Comparison of ENCODE assay signal across 8 mouse cellular contexts in the genomic region with DNA sequence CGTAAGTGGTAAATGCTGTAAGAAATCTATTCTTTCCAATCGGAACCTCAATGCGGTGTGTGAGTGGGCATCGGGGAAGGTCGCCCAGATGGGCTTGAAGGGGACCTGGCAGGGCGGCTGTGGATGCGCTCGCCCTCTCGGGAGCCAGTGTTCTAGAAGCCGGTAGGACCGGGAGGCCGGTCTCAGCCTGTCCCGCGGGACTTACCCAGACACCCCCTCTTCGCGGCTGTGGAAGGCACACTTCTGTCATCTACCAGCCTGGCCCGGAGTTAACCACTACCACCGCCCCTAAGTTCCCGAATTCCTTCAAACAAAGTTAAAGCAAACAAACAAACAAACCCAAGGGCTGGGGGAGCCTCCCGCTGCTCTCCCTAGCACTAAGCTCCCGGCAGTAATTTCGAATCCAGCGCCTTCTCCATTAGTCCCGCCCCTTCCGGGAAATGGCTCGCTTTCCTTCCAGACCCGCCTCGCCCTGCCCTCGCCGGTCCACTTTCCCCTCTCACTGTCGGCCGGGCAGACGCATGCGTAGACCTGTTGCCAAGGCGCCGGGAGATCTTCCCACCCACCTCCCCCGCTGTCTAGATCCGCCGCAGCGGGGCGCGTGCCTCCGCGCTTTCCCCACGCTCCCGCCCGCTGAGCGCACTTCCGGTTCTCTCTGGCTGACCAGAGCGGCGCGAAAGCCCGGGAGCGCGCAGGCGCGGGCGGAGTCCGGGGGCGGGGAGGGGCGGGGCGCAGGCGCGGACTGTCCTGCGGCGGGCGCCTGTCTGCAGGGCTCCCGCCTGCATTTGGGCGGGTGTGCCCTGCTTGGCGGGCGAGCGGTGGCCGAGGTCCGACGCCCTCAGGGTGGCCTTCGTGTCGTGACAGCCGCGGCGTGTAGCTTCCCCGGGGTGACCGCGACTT. TPM values are rescaled to one million over a fixed set of nuclear protein-coding genes. Genes with fewer than 3 reads are reported as not detected.
DNase-seq lines count a peak whose midpoint lies in the region; ATAC-seq and TF ChIP-seq lines count a peak whose summit lies in the region.

A gene (minus strand): TSS at position 420 of the 900 bp plus-strand sequence.
A gene (plus strand): TSS at position 505 of the 900 bp plus-strand sequence.

- peak within 1 kb of the TSS; percentile 95 for H3K4me3 ChIP-seq in E14TG2a.4 (replicated peaks; ENCODE audit: low read length)
- H3K4me3 ChIP-seq in forebrain, embryonic 12.5 days (replicated peaks), result peak within 1 kb of the TSS; percentile 91
- peak within 1 kb of the TSS; percentile 92 for H3K4me3 ChIP-seq in heart, postnatal 0 days (ENCODE audit: low read depth, low read length)
- peak within 1 kb of the TSS; percentile 80 for H3K4me3 ChIP-seq in liver, embryonic 16.5 days (ENCODE audit: low read depth, low read length)
- H3K4me3 ChIP-seq in neural tube, embryonic 13.5 days, result peak within 1 kb of the TSS; percentile 87
- H3K4me3 ChIP-seq in testis, adult 2 months (ENCODE audit: control insufficient read depth, low read depth, low read length), result peak within 1 kb of the TSS; percentile 91

- peaks cover 13% of the 10 kb centered on the region for H3K36me3 ChIP-seq in E14TG2a.4 (ENCODE audit: insufficient read depth, low read length)
- no peaks in the 10 kb centered on the region for H3K36me3 ChIP-seq in forebrain, embryonic 12.5 days (replicated peaks)
- H3K36me3 ChIP-seq in heart, postnatal 0 days (replicated peaks; ENCODE audit: control insufficient read depth, insufficient read depth, low read length), result peaks cover 3% of the 10 kb centered on the region; the same call in 1 of the 2 replicates
- no peaks in the 10 kb centered on the region for H3K36me3 ChIP-seq in liver, embryonic 16.5 days (ENCODE audit: control insufficient read depth, insufficient read depth)
- no peaks in the 10 kb centered on the region for H3K36me3 ChIP-seq in neural tube, embryonic 13.5 days
- H3K36me3 ChIP-seq in testis, adult 2 months (ENCODE audit: control insufficient read depth, insufficient read depth, low read length), result no peaks in the 10 kb centered on the region

- H3K4me1 ChIP-seq in E14TG2a.4 (replicated peaks; ENCODE audit: low read depth, low read length), result peaks cover 31% of the 10 kb centered on the region
- H3K4me1 ChIP-seq in forebrain, embryonic 12.5 days, result peaks cover 35% of the 10 kb centered on the region
- H3K4me1 ChIP-seq in heart, postnatal 0 days (ENCODE audit: control insufficient read depth, insufficient read depth), result peaks cover 13% of the 10 kb centered on the region
- H3K4me1 ChIP-seq in liver, embryonic 16.5 days (ENCODE audit: control insufficient read depth, low read depth, low read length), result peaks cover 13% of the 10 kb centered on the region
- H3K4me1 ChIP-seq in neural tube, embryonic 13.5 days (replicated peaks), result peaks cover 37% of the 10 kb centered on the region
- H3K4me1 ChIP-seq in testis, adult 2 months (ENCODE audit: control insufficient read depth, insufficient read depth, low read length), result peaks cover 5% of the 10 kb centered on the region

- H3K9ac ChIP-seq in forebrain, embryonic 12.5 days, result peak within 1 kb of the TSS; percentile 95
- H3K9ac ChIP-seq in heart, postnatal 0 days (replicated peaks; ENCODE audit: low read depth, low read length), result peak within 1 kb of the TSS; percentile 91
- H3K9ac ChIP-seq in liver, embryonic 16.5 days (ENCODE audit: low read depth, low read length), result peak within 1 kb of the TSS; percentile 97
- peak within 1 kb of the TSS; percentile 96 for H3K9ac ChIP-seq in neural tube, embryonic 13.5 days

- peak within 1 kb of the TSS; percentile 77 for H3K4me2 ChIP-seq in forebrain, embryonic 12.5 days
- peak within 1 kb of the TSS; percentile 93 for H3K4me2 ChIP-seq in heart, postnatal 0 days (ENCODE audit: low read depth, low read length)
- peak within 1 kb of the TSS; percentile 84 for H3K4me2 ChIP-seq in liver, embryonic 16.5 days (ENCODE audit: low read depth, low read length)
- H3K4me2 ChIP-seq in neural tube, embryonic 13.5 days, result peak within 1 kb of the TSS; percentile 87

- TF ChIP-seq EP300 in heart, postnatal 0 days (IDR thresholded peaks at IDR 0.05; ENCODE audit: low read depth), result peak; percentile 87; the same call in 1 of the 2 replicates

- H3K27ac ChIP-seq in forebrain, embryonic 12.5 days, result peak within 1 kb of the TSS; percentile 95
- H3K27ac ChIP-seq in heart, postnatal 0 days (ENCODE audit: low read depth), result peak within 1 kb of the TSS; percentile 98
- peak within 1 kb of the TSS; percentile 97 for H3K27ac ChIP-seq in liver, embryonic 16.5 days (ENCODE audit: low read length)
- H3K27ac ChIP-seq in neural tube, embryonic 13.5 days (replicated peaks), result peak within 1 kb of the TSS; percentile 92
- H3K27ac ChIP-seq in testis, adult 2 months (ENCODE audit: control insufficient read depth, insufficient read depth, low read depth, low read length), result peak within 1 kb of the TSS; percentile 85

- no peak for TF ChIP-seq CTCF in E14TG2a.4 (conservative IDR thresholded peaks at IDR 0.05; ENCODE audit: low read length)
- TF ChIP-seq CTCF in heart, postnatal 0 days (IDR thresholded peaks at IDR 0.05; ENCODE audit: low read depth), result no peak
- TF ChIP-seq CTCF in testis, adult 2 months (IDR thresholded peaks at IDR 0.05; ENCODE audit: control insufficient read depth, insufficient read depth, insufficient replicate concordance, low read depth, low read length), result no peak

- under 1% methylated on average over 79 of the region's 83 CpGs for WGBS in forebrain, embryonic 12.5 days
- WGBS in heart, postnatal 0 days, result under 1% methylated on average over 73 of the region's 83 CpGs
- WGBS in liver, embryonic 16.5 days (ENCODE audit: insufficient replicate concordance), result under 1% methylated on average over 76 of the region's 83 CpGs
- under 1% methylated on average over 83 of the region's 83 CpGs for WGBS in neural tube, embryonic 13.5 days

- H3K27me3 ChIP-seq in E14TG2a.4 (ENCODE audit: insufficient read depth, low read length), result no peaks in the 10 kb centered on the region
- no peaks in the 10 kb centered on the region for H3K27me3 ChIP-seq in forebrain, embryonic 12.5 days
- H3K27me3 ChIP-seq in heart, postnatal 0 days (ENCODE audit: control insufficient read depth, insufficient read depth, low read length), result no peaks in the 10 kb centered on the region
- no peaks in the 10 kb centered on the region for H3K27me3 ChIP-seq in liver, embryonic 16.5 days (ENCODE audit: control insufficient read depth, insufficient read depth, low read depth, low read length)
- H3K27me3 ChIP-seq in neural tube, embryonic 13.5 days, result no peaks in the 10 kb centered on the region
- no peaks in the 10 kb centered on the region for H3K27me3 ChIP-seq in testis, adult 2 months (ENCODE audit: control insufficient read depth, insufficient read depth, low read length)

- ATAC-seq in forebrain, embryonic 12.5 days (ENCODE audit: low FRiP score), result peak; percentile 98
- peak; percentile 98 for ATAC-seq in heart, postnatal 0 days (ENCODE audit: insufficient read depth, low read depth)
- peak; percentile 96 for ATAC-seq in liver, embryonic 16.5 days (ENCODE audit: low read depth)
- peak; percentile 99 for ATAC-seq in neural tube, embryonic 13.5 days (ENCODE audit: low read depth)

- peak; percentile 92 for DNase-seq in c-Kit-positive CD71-positive TER-119-positive erythroid progenitor cells, embryonic 14.5 days (ENCODE audit: low spot score)
- DNase-seq in heart, postnatal 0 days (ENCODE audit: low spot score), result peak; percentile 98
- DNase-seq in kidney, postnatal 4 days, result peak; percentile 97 to 98

- peak; percentile 50 for TF ChIP-seq POLR2A in testis, adult 2 months (IDR thresholded peaks at IDR 0.05; ENCODE audit: control insufficient read depth, low read depth, low read length)

- H3K9me3 ChIP-seq in E14TG2a.4 (ENCODE audit: low read length), result no peaks in the 10 kb centered on the region
- no peaks in the 10 kb centered on the region for H3K9me3 ChIP-seq in forebrain, embryonic 12.5 days
- no peaks in the 10 kb centered on the region for H3K9me3 ChIP-seq in heart, postnatal 0 days (replicated peaks; ENCODE audit: control insufficient read depth, low read length)
- H3K9me3 ChIP-seq in liver, embryonic 16.5 days (replicated peaks; ENCODE audit: control insufficient read depth, low read length), result no peaks in the 10 kb centered on the region
- H3K9me3 ChIP-seq in neural tube, embryonic 13.5 days, result no peaks in the 10 kb centered on the region

RNA-seq across cellular contexts. Expression of the first gene that starts in this region (rescaled TPM):
- 16.2 and 17.0 TPM in 2 replicates for polyA plus RNA-seq in forebrain, embryonic 12.5 days (2016; fragmentation: Nextera tagmentation; extraction: Ambion mirVana)
- 1.9 and 4.5 TPM in 2 replicates for total RNA-seq in heart, postnatal 0 days (2014; rRNA removed; ENCODE audit: low replicate concordance)
- 1.5 and 1.6 TPM in 2 replicates for polyA plus RNA-seq in heart, postnatal 0 days (2015; fragmentation: Nextera tagmentation; extraction: Ambion mirVana)
- polyA plus RNA-seq in liver, embryonic 16.5 days (2015; fragmentation: Nextera tagmentation; extraction: Ambion mirVana), result 8.0 and 8.4 TPM in 2 replicates
- 2.2 and 2.5 TPM in 2 replicates for polyA plus RNA-seq in neural tube, embryonic 13.5 days (2015; fragmentation: Nextera tagmentation; extraction: Ambion mirVana)
- 0.97 and 1.0 TPM in 2 replicates for polyA plus RNA-seq in testis, adult 2 months (2012; rRNA removed)

RNA-seq across cellular contexts. Expression of the second gene that starts in this region (rescaled TPM):
- 157 and 167 TPM in 2 replicates for polyA plus RNA-seq in forebrain, embryonic 12.5 days (2016; fragmentation: Nextera tagmentation; extraction: Ambion mirVana)
- total RNA-seq in heart, postnatal 0 days (2014; rRNA removed; ENCODE audit: low replicate concordance), result 12.3 and 16.7 TPM in 2 replicates
- polyA plus RNA-seq in heart, postnatal 0 days (2015; fragmentation: Nextera tagmentation; extraction: Ambion mirVana), result 99.8 and 103 TPM in 2 replicates
- polyA plus RNA-seq in liver, embryonic 16.5 days (2015; fragmentation: Nextera tagmentation; extraction: Ambion mirVana), result 61.6 and 62.1 TPM in 2 replicates
- polyA plus RNA-seq in neural tube, embryonic 13.5 days (2015; fragmentation: Nextera tagmentation; extraction: Ambion mirVana), result 112 and 130 TPM in 2 replicates
- 38.1 and 41.3 TPM in 2 replicates for polyA plus RNA-seq in testis, adult 2 months (2012; rRNA removed)

Comparison
In these comparisons a context has a peak if more than half of its experiments do, and no peak if none do; other contexts are left out.
1. Peak in every context shown above with its lines: DNase-seq, ATAC-seq, H3K4me3 ChIP-seq and H3K27ac ChIP-seq.